ENCODE assay signal across 11 mouse cellular contexts in genomic region chr2:36077160-36077761, GRCm38 (mm10). TPM values are rescaled to one million over a fixed set of nuclear protein-coding genes. Genes with fewer than 3 reads are reported as not detected.
A peak's percentile ranks its signal among the peaks of the same experiment; 100 is the strongest.
DNase-seq lines count a peak whose midpoint lies in the region; ATAC-seq lines count a peak whose summit lies in the region.
"Had no signal": no experiment of that assay in that cellular context is flagged by ENCODE, and none has a peak within 500 bp of the region (broad histone marks: within the 10 kb centered on the region; RNA-seq: fewer than 3 reads in every experiment).

No protein-coding gene starts in this region.

- no peaks in the 10 kb centered on the region for H3K27me3 ChIP-seq in midbrain, embryonic 11.5 days (ENCODE audit: control insufficient read depth, insufficient read depth, low read length)
- H3K27me3 ChIP-seq in midbrain, embryonic 10.5 days (ENCODE audit: low read depth, poor library complexity, severe bottlenecking), result peaks cover 13% of the 10 kb centered on the region; the same call in 1 of the 2 replicates
- 0 out of 2 replicates have a peak, but pooled peaks cover 7% of the 10 kb centered on the region for H3K27me3 ChIP-seq in forebrain, embryonic 13.5 days
- no peaks in the 10 kb centered on the region for H3K27me3 ChIP-seq in limb, embryonic 13.5 days

- no peak overlapping the region for H3K9ac ChIP-seq in midbrain, embryonic 11.5 days (ENCODE audit: low read length)
- H3K9ac ChIP-seq in forebrain, embryonic 13.5 days, result 0 out of 2 replicates have a peak overlapping the region, but pooled peaks have one; percentile 30
- H3K9ac ChIP-seq in limb, embryonic 13.5 days, result peak overlapping the region; percentile 25; the same call in 1 of the 2 replicates
- H3K9ac ChIP-seq: heart, embryonic 13.5 days had no signal

- intact Hi-C loops in left cerebral cortex, postnatal 4 days (cut with DNase I), result no loop called here

- no peaks in the 10 kb centered on the region for H3K4me1 ChIP-seq in midbrain, embryonic 11.5 days (ENCODE audit: control insufficient read depth, insufficient read depth, low read length)
- H3K4me1 ChIP-seq in midbrain, embryonic 10.5 days, result peaks cover 10% of the 10 kb centered on the region
- peaks cover 19% of the 10 kb centered on the region for H3K4me1 ChIP-seq in forebrain, embryonic 13.5 days
- peaks cover 37% of the 10 kb centered on the region for H3K4me1 ChIP-seq in limb, embryonic 13.5 days

- no peak for DNase-seq in midbrain, embryonic 11.5 days (ENCODE audit: low spot score, missing footprints)
- no peak for DNase-seq in midbrain, embryonic 10.5 days (ENCODE audit: low spot score)
- no peak for DNase-seq in left cerebral cortex, postnatal 4 days
- DNase-seq in retina, embryonic 14.5 days (ENCODE audit: low spot score), result no peak
- no peak for DNase-seq in right cerebral cortex, adult 18-20 months

- 25% methylated on average over 11 of the region's 11 CpGs for WGBS in midbrain, embryonic 11.5 days
- 34% methylated on average over 11 of the region's 11 CpGs for WGBS in midbrain, embryonic 10.5 days
- WGBS in forebrain, embryonic 13.5 days, result 22% methylated on average over 11 of the region's 11 CpGs
- WGBS in limb, embryonic 13.5 days, result 12% methylated on average over 11 of the region's 11 CpGs

- no peaks in the 10 kb centered on the region for H3K36me3 ChIP-seq in midbrain, embryonic 11.5 days (ENCODE audit: control insufficient read depth, insufficient read depth, low read length)
- H3K36me3 ChIP-seq in midbrain, embryonic 10.5 days, result no peaks in the 10 kb centered on the region
- no peaks in the 10 kb centered on the region for H3K36me3 ChIP-seq in forebrain, embryonic 13.5 days (ENCODE audit: poor library complexity, severe bottlenecking)
- H3K36me3 ChIP-seq in limb, embryonic 13.5 days, result no peaks in the 10 kb centered on the region
- H3K36me3 ChIP-seq: heart, embryonic 13.5 days had no signal

- H3K27ac ChIP-seq in midbrain, embryonic 11.5 days (ENCODE audit: low read depth, low read length), result no peak overlapping the region
- no peak overlapping the region for H3K27ac ChIP-seq in midbrain, embryonic 10.5 days (replicated peaks)
- H3K27ac ChIP-seq in forebrain, embryonic 13.5 days, result peak overlapping the region; percentile 65
- H3K27ac ChIP-seq in limb, embryonic 13.5 days, result no peak overlapping the region
- H3K27ac ChIP-seq: heart, embryonic 13.5 days had no signal

- no peaks in the 10 kb centered on the region for H3K9me3 ChIP-seq in midbrain, embryonic 11.5 days (ENCODE audit: control insufficient read depth, low read length)
- no peaks in the 10 kb centered on the region for H3K9me3 ChIP-seq in midbrain, embryonic 10.5 days (replicated peaks)
- no peaks in the 10 kb centered on the region for H3K9me3 ChIP-seq in forebrain, embryonic 13.5 days (replicated peaks)
- no peaks in the 10 kb centered on the region for H3K9me3 ChIP-seq in limb, embryonic 13.5 days
- H3K9me3 ChIP-seq: heart, embryonic 13.5 days had no signal

- no peak overlapping the region for H3K4me3 ChIP-seq in midbrain, embryonic 11.5 days (ENCODE audit: low read depth, low read length)
- H3K4me3 ChIP-seq in midbrain, embryonic 10.5 days, result no peak overlapping the region
- no peak overlapping the region for H3K4me3 ChIP-seq in forebrain, embryonic 13.5 days
- H3K4me3 ChIP-seq in limb, embryonic 13.5 days, result no peak overlapping the region
- H3K4me3 ChIP-seq: heart, embryonic 13.5 days had no signal

- peak; percentile 57; the same call in 1 of the 2 replicates for ATAC-seq in midbrain, embryonic 11.5 days (ENCODE audit: low FRiP score)
- peak; percentile 70 for ATAC-seq in forebrain, embryonic 13.5 days
- no peak for ATAC-seq in limb, embryonic 13.5 days (ENCODE audit: low FRiP score, low read depth)
- ATAC-seq: activated CD4-positive, CD25-positive, alpha-beta regulatory T cell, adult 4 months had no signal

- H3K4me2 ChIP-seq in midbrain, embryonic 11.5 days, result peak overlapping the region; percentile 15; the same call in 1 of the 2 replicates
- H3K4me2 ChIP-seq in forebrain, embryonic 13.5 days, result peak overlapping the region; percentile 46
- H3K4me2 ChIP-seq in limb, embryonic 13.5 days (replicated peaks), result peak overlapping the region; percentile 49
- H3K4me2 ChIP-seq: heart, embryonic 13.5 days had no signal

RNA-seq across cellular contexts. Expression of gene Lhx6, which starts 27.9 kb away (rescaled TPM):
- polyA plus RNA-seq in midbrain, embryonic 11.5 days (2014; fragmentation: Nextera tagmentation; extraction: Ambion mirVana), result 0.92 and 1.3 TPM in 2 replicates
- polyA plus RNA-seq in midbrain, embryonic 10.5 days (2016; fragmentation: Nextera tagmentation; extraction: Ambion mirVana), result 1.2 and 1.6 TPM in 2 replicates
- polyA plus RNA-seq in forebrain, embryonic 13.5 days (2015; fragmentation: Nextera tagmentation; extraction: Ambion mirVana), result 25.9 and 33.7 TPM in 2 replicates
- polyA plus RNA-seq in limb, embryonic 13.5 days (2015; fragmentation: Nextera tagmentation; extraction: Ambion mirVana), result 0.92 and 1.1 TPM in 2 replicates
- total RNA-seq in left cerebral cortex, postnatal 4 days (2021), result 10 to 100 TPM; 53.3 to 53.7 TPM
- polyA plus RNA-seq: activated CD4-positive, CD25-positive, alpha-beta regulatory T cell, adult 4 months had no signal

RNA-seq across cellular contexts. Expression of gene Morn5, which starts 28.0 kb away (rescaled TPM):
- polyA plus RNA-seq in midbrain, embryonic 11.5 days (2014; fragmentation: Nextera tagmentation; extraction: Ambion mirVana), result 0.33 TPM in 1 of 2 replicates, not detected in the other
- 0.20 and 0.35 TPM in 2 replicates for polyA plus RNA-seq in midbrain, embryonic 10.5 days (2016; fragmentation: Nextera tagmentation; extraction: Ambion mirVana)
- 2.0 and 4.1 TPM in 2 replicates for polyA plus RNA-seq in forebrain, embryonic 13.5 days (2015; fragmentation: Nextera tagmentation; extraction: Ambion mirVana)
- 0.36 TPM in 1 of 2 replicates, not detected in the other for polyA plus RNA-seq in limb, embryonic 13.5 days (2015; fragmentation: Nextera tagmentation; extraction: Ambion mirVana)
- 1 to 10 TPM; 1.4 to 3.2 TPM for total RNA-seq in left cerebral cortex, postnatal 4 days (2021)
- polyA plus RNA-seq: activated CD4-positive, CD25-positive, alpha-beta regulatory T cell, adult 4 months; heart, embryonic 13.5 days; intestine, embryonic 14.5 days; liver, embryonic 16.5 days had no signal

RNA-seq across cellular contexts. Expression of gene Ndufa8, which starts 28.1 kb away (rescaled TPM):
- 184 and 186 TPM in 2 replicates for polyA plus RNA-seq in midbrain, embryonic 11.5 days (2014; fragmentation: Nextera tagmentation; extraction: Ambion mirVana)
- 193 and 202 TPM in 2 replicates for polyA plus RNA-seq in midbrain, embryonic 10.5 days (2016; fragmentation: Nextera tagmentation; extraction: Ambion mirVana)
- 222 and 237 TPM in 2 replicates for polyA plus RNA-seq in forebrain, embryonic 13.5 days (2015; fragmentation: Nextera tagmentation; extraction: Ambion mirVana)
- 200 and 208 TPM in 2 replicates for polyA plus RNA-seq in limb, embryonic 13.5 days (2015; fragmentation: Nextera tagmentation; extraction: Ambion mirVana)
- 100 to 1,000 TPM; 136 to 151 TPM for total RNA-seq in left cerebral cortex, postnatal 4 days (2021)

RNA-seq across cellular contexts. Expression of gene Mrrf, which starts 58.9 kb away (rescaled TPM):
- 29.9 and 30.8 TPM in 2 replicates for polyA plus RNA-seq in midbrain, embryonic 11.5 days (2014; fragmentation: Nextera tagmentation; extraction: Ambion mirVana)
- polyA plus RNA-seq in midbrain, embryonic 10.5 days (2016; fragmentation: Nextera tagmentation; extraction: Ambion mirVana), result 25.6 and 30.1 TPM in 2 replicates
- 25.7 and 27.2 TPM in 2 replicates for polyA plus RNA-seq in forebrain, embryonic 13.5 days (2015; fragmentation: Nextera tagmentation; extraction: Ambion mirVana)
- polyA plus RNA-seq in limb, embryonic 13.5 days (2015; fragmentation: Nextera tagmentation; extraction: Ambion mirVana), result 23.8 and 31.3 TPM in 2 replicates
- 10 to 100 TPM; 12.9 to 21.4 TPM for total RNA-seq in left cerebral cortex, postnatal 4 days (2021)

RNA-seq across cellular contexts. Expression of gene Rbm18, which starts 59.3 kb away (rescaled TPM):
- 119 and 127 TPM in 2 replicates for polyA plus RNA-seq in midbrain, embryonic 11.5 days (2014; fragmentation: Nextera tagmentation; extraction: Ambion mirVana)
- polyA plus RNA-seq in midbrain, embryonic 10.5 days (2016; fragmentation: Nextera tagmentation; extraction: Ambion mirVana), result 80.8 and 95.4 TPM in 2 replicates
- polyA plus RNA-seq in forebrain, embryonic 13.5 days (2015; fragmentation: Nextera tagmentation; extraction: Ambion mirVana), result 140 and 143 TPM in 2 replicates
- polyA plus RNA-seq in limb, embryonic 13.5 days (2015; fragmentation: Nextera tagmentation; extraction: Ambion mirVana), result 85.9 and 94.2 TPM in 2 replicates
- total RNA-seq in left cerebral cortex, postnatal 4 days (2021), result 10 to 100 TPM; 48.1 to 52.6 TPM

Comparison
In these comparisons a context has a peak if more than half of its experiments do, and no peak if none do; other contexts are left out.
1. RNA of gene Lhx6, which starts 27.9 kb away (polyA plus RNA-seq): 25.9 to 33.7 TPM in forebrain, embryonic 13.5 days; 1.2 to 1.6 TPM in midbrain, embryonic 10.5 days, 0.92 to 1.1 TPM in limb, embryonic 13.5 days and 0.92 to 1.3 TPM in midbrain, embryonic 11.5 days; every median in the first group is over 10 times any median in the second.
2. Peak in every context shown above with its lines, with median percentiles within 50 percentile points of each other: H3K4me2 ChIP-seq.